Mouse (Mus musculus): ENCODE measurements around the gene Sdk1. TPM values are rescaled to one million over a fixed set of nuclear protein-coding genes. Genes with fewer than 3 reads are reported as not detected.

Gene Sdk1
- polyA plus RNA-seq, 1 experiment from 2014 or later, result 0.71 TPM

GRCm38 (mm10) chr5:141823823-141824330 lies 582.6 kb downstream of the Sdk1 start:
- H3K4me1 ChIP-seq, result no peaks in the 10 kb centered on the region
- no peaks in the 10 kb centered on the region for H3K27me3 ChIP-seq
- no peak overlapping the region for H3K9ac ChIP-seq
- ATAC-seq, result no peak
- no peaks in the 10 kb centered on the region for H3K36me3 ChIP-seq (ENCODE audit: poor library complexity, severe bottlenecking)
- 86% methylated on average over 10 of the region's 10 CpGs for WGBS
- no peaks in the 10 kb centered on the region for H3K9me3 ChIP-seq (replicated peaks)
- no peak overlapping the region for H3K27ac ChIP-seq
- H3K4me2 ChIP-seq, result no peak overlapping the region
- no peak overlapping the region for H3K4me3 ChIP-seq

DNA sequence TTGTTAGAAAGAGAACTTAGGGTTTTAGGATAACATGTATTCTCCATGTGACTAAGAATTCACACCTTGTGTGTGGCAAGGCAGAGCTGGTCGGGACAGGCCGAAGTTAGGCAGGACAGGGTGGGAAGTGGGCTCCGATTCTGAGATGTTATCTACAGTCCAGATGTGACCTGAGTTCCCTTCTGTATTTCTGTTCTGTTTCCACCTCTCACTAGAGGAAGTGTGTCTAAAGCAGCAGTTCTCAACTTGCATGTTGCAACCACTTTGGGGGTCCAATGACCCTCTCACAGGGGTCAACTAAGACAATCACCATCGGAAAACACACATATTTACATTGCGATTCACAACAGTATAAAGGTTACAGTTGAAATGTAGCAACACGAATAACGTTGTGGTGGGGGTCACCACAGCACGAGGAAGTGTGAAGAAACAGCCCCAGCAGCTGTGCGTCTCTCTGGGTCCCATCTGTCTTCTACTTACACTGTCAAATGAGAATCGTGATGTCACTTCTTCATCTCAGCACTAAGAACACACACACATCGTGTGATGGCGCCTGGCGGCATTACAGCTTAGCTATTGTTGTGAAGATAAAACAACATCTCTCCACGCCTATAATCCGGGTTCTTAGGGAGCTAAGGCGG lies 583.6 kb downstream of the Sdk1 start:
- no peak overlapping the region for H3K4me3 ChIP-seq
- no peak for ATAC-seq
- WGBS, result 80% methylated on average over 16 of the region's 16 CpGs

GRCm38 (mm10) chr5:141835566-141835965 lies 594.3 kb downstream of the Sdk1 start:
- H3K9me3 ChIP-seq (replicated peaks), result no peaks in the 10 kb centered on the region
- no peak overlapping the region for H3K9ac ChIP-seq
- H3K4me1 ChIP-seq, result peaks cover 23% of the 10 kb centered on the region
- H3K4me2 ChIP-seq, result no peak overlapping the region
- H3K27ac ChIP-seq, result no peak overlapping the region
- no peak overlapping the region for H3K4me3 ChIP-seq
- WGBS, result 25% methylated on average over 6 of the region's 6 CpGs
- 0 out of 2 replicates have a peak, but pooled peaks cover 3% of the 10 kb centered on the region for H3K27me3 ChIP-seq
- ATAC-seq, result no peak
- no peaks in the 10 kb centered on the region for H3K36me3 ChIP-seq (ENCODE audit: poor library complexity, severe bottlenecking)

More for the DNA sequence above, 583.6 kb downstream of the Sdk1 start:
- Histone ChIP-seq H3K27me3 (no peaks in the 10 kb centered on the region), H3K4me1 (no peaks in the 10 kb centered on the region), H3K36me3 (ENCODE audit: poor library complexity, severe bottlenecking) (no peaks in the 10 kb centered on the region), H3K4me2 (no peak overlapping the region), H3K9ac (no peak overlapping the region), H3K27ac (no peak overlapping the region), H3K9me3 (replicated peaks) (peaks cover 2% of the 10 kb centered on the region; the same call in 1 of the 2 replicates)

DNA sequence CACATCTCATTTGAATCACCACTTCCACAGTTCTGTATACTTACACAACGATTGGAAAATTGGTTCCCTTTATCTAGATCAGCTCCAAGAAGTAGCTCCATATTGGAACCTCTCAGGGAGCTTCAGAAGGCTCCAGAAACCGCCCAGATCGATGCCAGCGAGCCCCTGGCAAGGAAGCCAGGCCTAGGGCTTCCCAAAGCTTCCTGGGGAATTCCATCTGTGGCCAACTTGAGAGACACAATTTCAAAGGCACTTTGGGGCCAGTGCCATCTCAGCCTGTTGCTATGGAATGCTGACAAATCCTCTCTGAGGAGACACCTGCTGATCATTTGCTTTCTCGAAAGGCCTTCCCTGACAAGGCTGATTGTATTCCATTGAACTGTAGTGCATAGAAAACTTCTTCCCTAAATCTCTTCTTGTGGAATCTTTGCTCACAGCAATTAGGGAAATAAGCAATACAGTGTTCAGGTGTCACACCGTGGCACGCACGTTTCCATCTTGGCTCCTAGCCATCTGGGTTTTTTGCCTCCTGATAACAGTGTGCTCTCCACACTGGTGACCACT lies 595.7 kb downstream of the Sdk1 start:
- Histone ChIP-seq H3K36me3 (ENCODE audit: poor library complexity, severe bottlenecking) (no peaks in the 10 kb centered on the region), H3K4me2 (no peak overlapping the region), H3K27ac (no peak overlapping the region), H3K27me3 (0 out of 2 replicates have a peak, but pooled peaks cover 3% of the 10 kb centered on the region), H3K4me1 (peaks cover 27% of the 10 kb centered on the region), H3K9ac (no peak overlapping the region), H3K9me3 (replicated peaks) (no peaks in the 10 kb centered on the region), H3K4me3 (no peak overlapping the region)
- 24% methylated on average over 8 of the region's 8 CpGs for WGBS
- ATAC-seq, result no peak

DNA sequence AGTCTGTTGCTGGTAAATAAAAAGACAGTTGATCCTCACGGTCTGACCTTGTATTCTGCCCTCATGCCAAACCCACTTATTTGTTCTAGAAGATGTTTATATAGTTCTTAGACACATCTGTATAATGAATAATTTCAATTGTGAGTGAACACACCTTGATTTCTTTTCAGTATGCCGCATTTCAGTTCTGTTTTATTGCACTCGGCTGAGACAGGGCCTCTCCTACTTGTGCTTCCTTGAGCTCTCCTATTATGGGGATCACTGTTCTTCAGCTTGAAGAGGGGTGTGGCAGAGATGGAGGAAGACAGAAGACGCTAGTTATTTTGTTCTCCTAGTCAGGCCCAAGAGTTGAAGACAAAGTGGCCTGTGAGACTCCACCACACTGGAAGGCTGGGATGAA lies 603.4 kb downstream of the Sdk1 start:
- H3K9me3 ChIP-seq (replicated peaks), result no peaks in the 10 kb centered on the region
- no peaks in the 10 kb centered on the region for H3K27me3 ChIP-seq
- no peak overlapping the region for H3K9ac ChIP-seq
- H3K27ac ChIP-seq, result no peak overlapping the region
- 0 out of 2 replicates have a peak, but pooled peaks cover 4% of the 10 kb centered on the region for H3K4me1 ChIP-seq
- H3K4me3 ChIP-seq, result no peak overlapping the region
- no peaks in the 10 kb centered on the region for H3K36me3 ChIP-seq (ENCODE audit: poor library complexity, severe bottlenecking)
- 87% methylated on average over 4 of the region's 4 CpGs for WGBS
- no peak for ATAC-seq
- H3K4me2 ChIP-seq, result no peak overlapping the region

DNA sequence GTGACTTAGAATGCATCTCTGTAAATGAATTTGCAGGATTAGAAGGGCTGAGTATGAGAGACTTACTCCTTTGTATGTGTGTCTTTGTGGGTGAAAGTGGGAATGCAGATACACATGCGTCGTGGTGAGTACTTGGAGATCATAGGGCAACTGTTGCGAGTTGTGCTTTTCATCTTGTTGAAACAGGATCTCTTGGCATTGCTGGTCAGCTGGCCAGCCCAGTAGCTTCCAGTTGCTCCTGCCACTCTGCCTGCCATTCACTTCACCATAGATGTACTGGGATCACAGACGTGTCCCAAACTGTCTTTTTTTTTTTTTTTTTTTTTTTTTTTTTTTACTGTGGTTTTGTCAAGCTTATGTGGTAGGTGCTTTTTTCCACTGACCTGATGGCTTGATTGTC lies 606.4 kb downstream of the Sdk1 start:
- no peak for ATAC-seq
- Histone ChIP-seq H3K4me3 (no peak overlapping the region), H3K4me2 (no peak overlapping the region), H3K9me3 (replicated peaks) (no peaks in the 10 kb centered on the region), H3K27me3 (no peaks in the 10 kb centered on the region), H3K9ac (no peak overlapping the region), H3K36me3 (ENCODE audit: poor library complexity, severe bottlenecking) (no peaks in the 10 kb centered on the region), H3K27ac (no peak overlapping the region), H3K4me1 (peaks cover 8% of the 10 kb centered on the region; the same call in 1 of the 2 replicates)
- WGBS, result 87% methylated on average over 4 of the region's 4 CpGs

DNA sequence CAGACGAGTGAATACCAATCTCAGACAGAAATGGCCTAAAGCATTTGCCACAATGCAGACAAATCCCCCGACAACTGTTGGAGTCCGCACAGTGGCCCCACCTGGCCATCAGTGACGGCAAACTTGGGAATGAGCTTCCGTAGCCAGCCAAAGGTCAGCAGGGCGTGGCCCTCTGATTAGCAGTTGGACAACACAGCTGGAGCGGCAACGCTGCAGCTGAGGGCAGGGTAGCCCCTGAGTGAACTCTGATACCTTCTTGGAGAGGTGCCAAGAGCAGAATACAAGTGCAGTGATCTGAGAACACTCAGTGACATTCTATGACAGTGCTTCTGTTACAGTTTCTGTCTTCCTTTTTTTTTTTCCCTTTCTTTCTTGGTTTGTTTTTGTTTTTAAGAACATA lies 610.9 kb downstream of the Sdk1 start:
- H3K9ac ChIP-seq, result no peak overlapping the region
- H3K27me3 ChIP-seq, result no peaks in the 10 kb centered on the region
- peaks cover 12% of the 10 kb centered on the region; the same call in 1 of the 2 replicates for H3K4me1 ChIP-seq
- no peaks in the 10 kb centered on the region for H3K36me3 ChIP-seq (ENCODE audit: poor library complexity, severe bottlenecking)
- 51% methylated on average over 8 of the region's 8 CpGs for WGBS
- no peaks in the 10 kb centered on the region for H3K9me3 ChIP-seq (replicated peaks)
- H3K4me2 ChIP-seq, result no peak overlapping the region
- no peak overlapping the region for H3K27ac ChIP-seq
- ATAC-seq, result no peak
- H3K4me3 ChIP-seq, result no peak overlapping the region

DNA sequence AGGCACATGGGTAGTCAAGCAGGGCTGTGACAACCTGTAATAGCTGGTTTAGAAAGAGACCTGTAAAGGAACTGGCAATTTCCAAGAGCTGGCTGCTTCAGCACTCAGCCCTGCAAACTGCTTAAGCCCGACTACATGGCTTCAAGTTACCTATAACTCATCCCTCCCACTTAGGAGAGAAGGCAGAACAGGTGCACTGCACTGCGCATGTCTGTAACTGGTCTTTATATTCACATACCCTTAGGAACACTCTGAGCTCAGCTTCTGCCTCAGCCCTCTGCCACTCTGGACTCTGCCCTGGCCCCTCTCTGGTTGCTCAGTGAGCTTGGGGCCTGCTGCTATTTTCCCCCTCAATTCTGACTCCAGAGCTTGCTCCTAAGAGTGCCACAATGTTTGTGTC lies 615.2 kb downstream of the Sdk1 start:
- Histone ChIP-seq H3K4me2 (no peak overlapping the region), H3K36me3 (ENCODE audit: poor library complexity, severe bottlenecking) (no peaks in the 10 kb centered on the region), H3K27me3 (no peaks in the 10 kb centered on the region), H3K9me3 (replicated peaks) (no peaks in the 10 kb centered on the region), H3K4me1 (peaks cover 19% of the 10 kb centered on the region), H3K27ac (no peak overlapping the region), H3K4me3 (no peak overlapping the region), H3K9ac (no peak overlapping the region)
- 86% methylated on average over 2 of the region's 2 CpGs for WGBS
- no peak for ATAC-seq

DNA sequence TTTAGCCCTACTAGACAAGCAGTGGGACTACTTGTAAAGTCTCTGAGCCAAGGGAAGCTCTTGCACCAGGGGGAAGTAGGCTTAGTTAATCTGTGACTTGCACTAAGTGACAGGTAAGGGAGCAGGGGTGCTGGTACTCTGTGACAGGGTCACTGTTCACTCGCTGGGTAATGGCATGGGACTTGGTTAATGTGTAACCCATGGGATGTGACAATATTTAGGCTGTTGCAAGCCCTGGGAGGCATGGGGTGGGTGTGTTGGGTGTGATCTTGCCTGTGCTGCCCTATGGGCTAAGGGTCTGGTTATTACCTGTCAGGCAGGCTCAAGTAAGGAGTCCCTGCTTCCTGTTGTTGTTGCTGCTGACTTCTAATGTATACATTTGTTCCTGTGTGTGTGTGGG lies 616.5 kb downstream of the Sdk1 start:
- H3K27me3 ChIP-seq, result no peaks in the 10 kb centered on the region
- H3K4me1 ChIP-seq, result peaks cover 14% of the 10 kb centered on the region
- WGBS, result 86% methylated on average over 1 of the region's 1 CpGs
- H3K9ac ChIP-seq, result no peak overlapping the region
- ATAC-seq, result no peak
- H3K27ac ChIP-seq, result no peak overlapping the region
- H3K4me2 ChIP-seq, result no peak overlapping the region
- no peaks in the 10 kb centered on the region for H3K9me3 ChIP-seq (replicated peaks)
- no peak overlapping the region for H3K4me3 ChIP-seq
- no peaks in the 10 kb centered on the region for H3K36me3 ChIP-seq (ENCODE audit: poor library complexity, severe bottlenecking)

- H3K36me3 ChIP-seq (ENCODE audit: poor library complexity, severe bottlenecking), result no peaks in the 10 kb centered on the region
- H3K9ac ChIP-seq, result no peak overlapping the region
- 21% methylated on average over 8 of the region's 8 CpGs for WGBS
- H3K4me2 ChIP-seq, result no peak overlapping the region
- H3K27ac ChIP-seq, result no peak overlapping the region
- no peaks in the 10 kb centered on the region for H3K27me3 ChIP-seq
- no peak overlapping the region for H3K4me3 ChIP-seq
- ATAC-seq, result no peak
- no peaks in the 10 kb centered on the region for H3K9me3 ChIP-seq (replicated peaks)
- peaks cover 12% of the 10 kb centered on the region for H3K4me1 ChIP-seq
Observed at GRCm38 (mm10) chr5:141858406-141859160, 617.3 kb downstream of the Sdk1 start.

- Histone ChIP-seq H3K36me3 (ENCODE audit: poor library complexity, severe bottlenecking) (no peaks in the 10 kb centered on the region), H3K4me2 (no peak overlapping the region), H3K4me3 (no peak overlapping the region), H3K27ac (no peak overlapping the region), H3K9ac (no peak overlapping the region), H3K4me1 (no peaks in the 10 kb centered on the region), H3K9me3 (replicated peaks) (no peaks in the 10 kb centered on the region), H3K27me3 (no peaks in the 10 kb centered on the region)
- WGBS, result 82% methylated on average over 3 of the region's 3 CpGs
- ATAC-seq, result no peak
Observed at GRCm38 (mm10) chr5:141866042-141866441, 624.8 kb downstream of the Sdk1 start.

DNA sequence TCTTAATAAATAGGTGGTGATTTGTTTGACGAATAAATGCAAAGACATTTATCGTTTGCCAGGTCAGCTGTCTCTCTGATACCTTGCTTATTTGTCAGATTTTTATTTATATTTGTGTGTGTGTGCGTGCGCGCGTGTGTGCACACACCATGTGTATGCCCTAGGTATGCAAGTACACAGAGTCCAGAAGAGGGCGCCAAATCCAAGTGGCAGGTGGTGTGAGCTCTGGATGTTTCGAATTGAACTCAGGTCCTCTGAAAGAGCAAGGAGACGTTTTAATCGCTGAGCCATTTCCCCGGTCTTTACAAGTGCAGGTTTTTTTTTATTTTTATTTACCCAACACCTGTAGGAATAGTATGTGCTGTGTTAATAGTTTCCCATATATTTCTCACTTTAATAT lies 632.5 kb downstream of the Sdk1 start:
- H3K27ac ChIP-seq, result no peak overlapping the region
- no peak overlapping the region for H3K4me2 ChIP-seq
- H3K9me3 ChIP-seq (replicated peaks), result no peaks in the 10 kb centered on the region
- no peaks in the 10 kb centered on the region for H3K36me3 ChIP-seq (ENCODE audit: poor library complexity, severe bottlenecking)
- 96% methylated on average over 11 of the region's 11 CpGs for WGBS
- no peak overlapping the region for H3K4me3 ChIP-seq
- no peaks in the 10 kb centered on the region for H3K4me1 ChIP-seq
- no peak for ATAC-seq
- no peaks in the 10 kb centered on the region for H3K27me3 ChIP-seq
- no peak overlapping the region for H3K9ac ChIP-seq
